Mouse (Mus musculus): ENCODE measurements around the gene Prdm11.
A peak's percentile ranks its signal among the peaks of the same experiment; 100 is the strongest.

Prdm11 gene

DNA sequence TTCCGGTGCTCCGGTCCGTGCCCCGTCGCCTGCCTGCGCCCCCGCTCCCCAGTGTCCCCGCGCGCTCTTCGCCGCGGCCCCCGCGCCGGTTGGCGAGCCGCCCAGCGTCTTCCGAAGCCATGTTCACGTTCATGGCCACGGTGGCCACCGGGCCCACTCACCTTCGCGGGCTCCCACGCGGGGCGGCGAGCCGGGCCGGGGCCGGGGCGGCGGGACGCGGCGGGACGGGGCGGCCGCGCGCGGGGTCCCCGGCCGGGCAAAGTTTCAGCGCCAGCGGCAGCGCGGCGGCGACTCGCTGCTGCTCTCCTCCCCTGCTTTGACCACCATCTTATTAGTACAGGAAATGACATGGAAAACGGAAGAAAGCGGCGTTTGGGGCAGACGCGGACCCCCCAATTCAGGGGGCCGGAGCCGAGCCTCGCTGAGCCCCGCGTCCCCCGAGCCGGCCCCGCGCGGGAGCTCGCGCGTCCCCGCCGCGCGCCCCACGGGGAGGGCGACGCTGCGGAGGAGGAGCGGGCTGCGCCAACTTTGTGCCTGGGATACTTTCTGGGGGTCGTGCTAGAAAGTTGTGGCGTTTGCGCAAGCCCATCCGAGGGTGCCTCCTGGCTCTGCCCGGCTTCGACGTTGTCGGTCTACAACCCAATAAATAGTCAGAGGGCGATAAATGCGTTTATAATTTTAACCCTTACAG lies at the start of gene Prdm11:
Gene Prdm11, minus strand, starts transcription at position 350 of the 691 bp plus-strand sequence.
- no peak for DNase-seq

GRCm38 (mm10) chr2:93092347-93092746 lies 46.4 kb upstream of the Prdm11 start:
- DNase-seq: no peak

- DNase-seq: no peak
Observed at GRCm38 (mm10) chr2:93091679-93092078, 45.7 kb upstream of the Prdm11 start.

DNA sequence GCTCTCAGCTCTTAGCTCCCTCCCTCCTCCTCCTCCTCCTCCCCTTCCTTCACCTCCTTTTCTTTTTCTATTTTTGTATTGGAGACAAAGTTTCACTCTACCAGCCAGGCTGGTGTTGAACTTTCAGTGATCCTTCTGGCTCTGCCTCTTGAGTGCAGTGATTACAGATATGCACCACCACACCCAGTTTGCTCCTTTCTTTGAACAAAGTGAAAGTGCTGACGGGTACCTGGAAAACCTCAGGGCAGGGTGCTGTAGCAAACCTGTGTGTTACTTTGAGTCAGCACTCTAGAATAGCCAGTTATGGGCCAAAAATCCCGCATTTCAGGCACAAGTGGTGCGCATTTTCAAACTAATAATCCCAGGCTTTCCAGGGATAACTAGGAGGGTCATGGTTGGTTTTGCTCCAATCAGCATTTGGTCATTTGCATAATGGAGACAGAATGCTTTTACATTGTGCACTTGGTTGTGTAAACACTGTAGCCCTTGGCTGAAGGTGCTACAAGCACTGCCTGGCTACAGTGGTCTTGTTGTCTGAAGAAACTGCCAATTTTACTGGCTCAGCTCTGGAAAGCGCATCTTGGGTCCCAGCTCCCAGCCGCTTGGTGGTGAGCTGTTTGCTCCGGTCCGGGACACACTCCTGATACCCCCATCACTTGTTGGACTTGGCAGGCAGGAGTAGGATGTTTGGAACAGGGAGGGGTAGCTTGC lies 43.6 kb upstream of the Prdm11 start:
- DNase-seq: no peak

GRCm38 (mm10) chr2:93088006-93088405 lies 42.0 kb upstream of the Prdm11 start:
- no peak for DNase-seq

DNA sequence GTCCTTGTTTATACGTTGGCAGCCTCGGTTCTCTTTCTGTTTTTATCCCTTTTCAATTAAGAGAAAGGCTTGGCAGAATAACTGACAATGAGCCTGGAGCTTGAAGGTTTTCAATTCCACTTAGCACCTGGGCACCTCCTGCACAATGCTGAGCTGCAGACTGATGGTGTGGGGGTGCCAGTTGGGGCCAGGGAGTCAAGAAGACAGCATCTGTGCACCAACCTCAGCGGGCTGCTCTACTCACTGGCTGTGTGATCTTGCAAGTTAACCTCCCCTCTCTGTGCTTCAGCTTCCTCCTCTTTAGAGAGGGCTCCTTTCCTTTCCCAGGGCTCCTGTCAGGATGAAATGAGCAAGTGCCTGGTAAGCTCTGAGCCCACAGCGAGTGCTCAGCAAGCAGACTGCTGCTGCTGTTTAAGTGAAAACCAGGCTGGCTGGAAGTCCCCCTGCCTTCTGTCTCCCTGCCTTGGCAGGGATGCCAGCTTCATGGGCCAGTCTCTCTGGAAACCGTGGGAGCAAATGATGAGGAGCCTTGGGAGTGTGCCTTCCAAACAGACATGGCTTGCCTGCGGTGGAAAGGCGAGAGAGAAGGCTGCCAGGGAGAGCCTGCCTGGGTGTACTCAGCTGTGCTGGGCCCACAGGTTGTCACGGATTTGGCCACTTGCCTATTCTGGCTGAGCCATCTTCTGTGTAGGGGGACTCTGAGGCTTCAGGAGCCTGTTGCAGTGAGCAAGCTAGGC lies 39.5 kb upstream of the Prdm11 start:
- DNase-seq: no peak

DNA sequence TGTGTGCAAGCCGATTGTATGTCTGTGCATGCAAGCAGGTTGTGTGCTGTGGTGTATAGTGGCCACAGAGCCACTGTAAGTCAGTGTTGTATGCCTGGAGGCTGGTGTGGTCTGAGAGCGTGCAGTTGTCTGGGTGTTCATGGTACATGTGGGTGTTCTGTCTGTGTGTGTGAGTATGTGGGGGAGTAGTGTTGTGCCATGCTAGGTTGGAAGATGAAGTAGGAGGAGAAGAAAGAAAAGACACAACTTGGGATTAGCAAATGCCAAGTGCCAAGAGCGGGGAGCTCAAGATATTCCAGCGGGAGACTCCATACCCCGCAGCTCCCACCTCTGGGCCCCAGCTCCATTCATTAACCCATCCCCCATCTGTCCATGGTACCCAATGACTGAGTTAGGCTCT lies 38.5 kb upstream of the Prdm11 start:
- no peak for DNase-seq

GRCm38 (mm10) chr2:93083317-93083716 lies 37.4 kb upstream of the Prdm11 start:
- no peak for DNase-seq

DNA sequence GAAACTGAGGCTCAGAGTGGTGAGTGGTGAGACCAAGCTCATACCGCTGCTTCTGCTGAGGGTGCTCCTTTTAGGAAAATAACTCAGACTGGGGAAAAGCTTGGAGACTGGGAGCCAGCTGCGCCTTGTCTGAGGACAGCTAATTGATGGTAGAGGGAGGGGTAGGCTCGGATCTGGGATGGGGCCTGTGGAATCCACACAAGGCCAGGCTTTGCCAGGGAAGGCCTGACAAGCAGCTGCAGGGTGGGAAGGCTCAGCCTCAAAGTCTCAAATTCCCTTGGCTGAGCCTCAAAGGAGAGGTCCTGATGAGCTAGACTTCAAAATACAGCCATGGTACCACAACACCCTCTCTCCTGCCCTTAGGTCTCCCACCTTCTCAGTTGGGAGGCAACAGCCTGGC lies 36.9 kb upstream of the Prdm11 start:
- DNase-seq: no peak

DNA sequence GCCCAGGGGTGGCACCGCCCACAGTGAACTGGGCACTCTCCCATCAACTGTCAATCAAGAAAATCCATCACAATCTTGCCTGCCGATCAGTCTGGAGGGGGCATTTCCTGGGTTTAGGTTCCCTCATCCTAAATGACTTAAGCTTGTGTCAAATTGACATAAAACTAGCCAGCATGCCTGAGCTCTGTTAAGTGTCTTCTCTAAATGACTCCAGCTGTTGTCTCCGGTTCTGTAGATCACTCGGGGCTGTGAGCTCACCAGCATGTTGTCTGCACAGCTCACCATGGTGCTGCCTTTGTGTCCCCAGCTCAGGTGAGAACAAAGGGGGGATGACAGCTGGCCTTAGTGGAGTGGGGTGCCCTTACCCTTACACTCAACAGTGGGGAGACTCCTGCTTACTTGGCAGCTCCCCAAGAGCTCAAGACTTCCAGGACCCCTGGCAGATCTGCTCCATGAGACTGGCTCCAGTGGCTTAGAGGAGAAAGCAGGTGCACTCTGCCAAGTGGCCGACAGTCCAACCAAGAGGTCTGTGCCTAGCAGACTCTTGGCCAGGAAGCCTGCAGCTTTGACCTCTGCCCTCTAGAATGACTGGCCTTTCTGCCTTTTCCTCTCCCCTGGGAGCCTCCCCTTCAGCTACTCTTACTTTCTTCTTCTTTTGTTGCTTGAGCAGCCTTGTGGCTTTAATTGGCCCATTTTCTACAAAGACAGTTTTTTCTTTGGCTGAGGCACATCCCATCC lies 35.1 kb upstream of the Prdm11 start:
- DNase-seq: no peak

- no peak for DNase-seq
Observed at GRCm38 (mm10) chr2:93079394-93079793, 33.4 kb upstream of the Prdm11 start.

DNA sequence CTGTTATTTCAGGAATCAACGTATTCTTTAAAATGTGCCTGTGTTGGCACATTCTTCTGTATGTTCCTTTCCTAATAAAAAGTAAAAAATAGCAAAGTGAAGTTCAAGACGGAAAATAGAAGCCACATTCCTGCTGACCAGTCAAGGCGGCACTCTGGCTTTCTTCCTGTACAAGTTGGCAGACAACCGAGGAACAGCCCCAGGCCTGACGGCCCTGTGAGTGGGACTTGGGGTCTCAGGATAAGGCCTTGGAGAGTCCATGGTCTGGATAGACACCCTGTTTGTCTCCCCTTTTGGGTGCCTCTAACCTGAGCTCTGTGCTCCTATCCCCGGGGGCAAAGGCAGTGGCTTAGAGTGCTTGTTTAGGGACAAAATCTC lies 30.6 kb upstream of the Prdm11 start:
- DNase-seq: no peak

- peak; percentile 70 for DNase-seq
Observed at GRCm38 (mm10) chr2:93075738-93076577, 30.0 kb upstream of the Prdm11 start.

GRCm38 (mm10) chr2:93071656-93072055 lies 25.7 kb upstream of the Prdm11 start:
- DNase-seq: no peak

DNA sequence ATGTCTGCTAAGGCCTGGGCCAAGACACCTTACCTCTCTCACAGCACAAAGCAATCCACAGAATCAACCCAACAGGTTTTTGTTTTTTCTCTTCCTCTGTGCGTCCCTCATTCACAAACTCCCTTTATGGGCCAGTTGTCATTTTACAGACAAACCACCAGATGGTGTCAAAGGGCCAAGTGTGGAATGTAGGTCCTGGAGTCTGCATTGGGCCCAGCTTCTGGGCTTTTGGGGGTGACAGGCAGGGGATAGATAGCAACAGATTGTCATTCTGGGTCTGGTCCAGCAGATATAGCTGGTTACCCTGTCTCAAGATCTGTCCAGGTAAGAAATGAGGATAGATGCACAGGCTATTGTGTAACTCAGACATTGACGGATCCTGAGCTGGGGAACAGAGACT lies 23.0 kb upstream of the Prdm11 start:
- peak; percentile 73 for DNase-seq

GRCm38 (mm10) chr2:93063347-93063746 lies 17.4 kb upstream of the Prdm11 start:
- DNase-seq: peak; percentile 64

- no peak for DNase-seq
Observed at GRCm38 (mm10) chr2:93051873-93052272, 5.9 kb upstream of the Prdm11 start.

GRCm38 (mm10) chr2:93048601-93049323 lies 2.8 kb upstream of the Prdm11 start:
- DNase-seq: no peak

- no peak for DNase-seq
Observed at GRCm38 (mm10) chr2:93047491-93048050, 1.6 kb upstream of the Prdm11 start.

GRCm38 (mm10) chr2:93047036-93047435 lies 1.1 kb upstream of the Prdm11 start:
- DNase-seq: no peak

DNA sequence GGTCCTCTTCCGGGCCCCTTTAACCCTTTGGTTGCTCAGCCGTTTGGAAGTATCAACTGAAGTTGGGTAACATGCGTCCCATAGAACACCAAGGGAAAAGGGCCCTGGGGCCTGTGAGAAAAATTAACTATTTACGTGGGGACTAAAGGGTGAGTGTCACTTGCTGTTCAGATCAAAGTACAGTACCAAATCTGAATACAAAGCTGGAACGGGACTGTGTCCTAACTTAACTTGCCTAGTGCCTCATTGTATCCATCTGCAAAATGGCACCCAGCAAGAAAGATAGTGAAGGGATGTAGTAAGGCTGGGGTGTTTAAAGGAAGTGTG lies 505 bp upstream of the Prdm11 start:
- DNase-seq: no peak
